Mouse (Mus musculus): ENCODE measurements around the gene Tspan1.

Tspan1 gene

DNA sequence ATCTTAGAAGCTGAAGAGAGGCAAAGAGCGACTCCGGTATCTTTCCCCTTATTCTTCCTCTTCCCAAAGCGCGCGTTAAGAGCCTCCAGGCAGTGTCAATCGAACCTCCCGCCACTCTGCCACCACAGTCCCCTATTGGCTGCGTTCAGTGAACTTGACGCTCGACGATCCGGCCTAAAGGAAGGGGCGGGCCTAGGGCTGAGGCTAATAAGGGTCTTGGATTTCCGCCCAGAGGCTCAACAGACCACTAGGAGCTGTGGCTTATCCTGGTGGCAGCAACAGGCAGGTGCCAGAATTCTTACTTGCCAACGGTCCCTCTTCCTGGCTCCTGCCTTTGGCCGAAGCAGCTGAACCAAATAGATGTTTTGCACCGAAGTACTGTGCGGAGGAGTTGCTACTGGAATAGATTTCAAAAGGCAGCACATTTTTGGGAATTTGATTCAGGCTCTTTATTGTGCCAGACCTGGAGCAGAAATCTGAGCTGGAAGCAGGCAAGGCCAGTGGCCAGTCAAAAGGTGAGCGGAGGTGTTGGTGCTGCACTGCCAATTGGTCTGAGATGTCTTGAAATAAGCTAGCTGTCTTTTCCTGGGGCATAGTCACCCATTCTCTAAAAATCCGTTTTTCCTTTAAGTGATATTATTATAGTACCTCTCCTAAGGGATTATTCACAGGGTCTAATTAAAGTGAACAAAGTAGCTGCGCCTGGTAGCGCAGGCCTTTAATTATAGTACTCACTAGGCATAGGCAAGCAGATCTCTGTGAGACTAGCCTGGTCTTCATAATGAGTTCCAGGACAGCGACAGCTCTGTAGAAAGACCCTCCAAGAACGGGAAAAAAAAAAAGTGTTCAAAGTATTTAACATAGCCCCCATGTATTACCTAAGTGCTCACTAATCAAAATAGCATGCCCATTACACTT lies 43.5 kb downstream of the Tspan1 start, which contains the start of the genes Rad54l and Pomgnt1:
TSS of gene Rad54l (minus strand) at position 89 of the 918 bp plus-strand sequence.
TSS of gene Pomgnt1 (plus strand) at position 239 of the 918 bp plus-strand sequence.
- DNase-seq (ENCODE audit: low spot score) = peak; percentile 69

DNA sequence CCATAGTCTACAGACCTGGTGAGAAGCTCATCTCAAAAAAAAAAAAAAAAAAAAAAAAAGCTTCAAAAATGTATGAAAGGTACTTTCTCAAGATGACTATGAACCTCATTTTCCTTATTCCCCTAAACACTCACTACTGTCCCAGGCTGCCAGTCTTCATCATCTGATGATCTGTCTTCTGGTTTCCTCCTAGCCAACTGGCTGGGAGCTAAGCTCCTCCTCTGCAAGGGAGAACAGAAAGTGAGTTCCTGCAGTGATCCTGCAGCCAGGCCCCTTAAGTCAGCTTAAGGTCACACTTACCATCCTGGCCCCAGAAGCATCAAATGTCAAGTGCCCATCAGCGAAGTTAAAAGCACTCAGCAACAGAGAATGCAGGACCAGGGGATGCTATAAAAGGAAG lies 44.6 kb downstream of the Tspan1 start:
- no peak for DNase-seq (ENCODE audit: low spot score)

All from spleen, adult 12 weeks (tissue).